Mouse (Mus musculus) C2C12 (cell line): ENCODE measurements at regions not wholly inside any gene's neighbourhood (a gene's known extent, or its start where the extent isn't known, plus 50 kb on each side); places are given as distances from the start of the nearest gene placed in this dataset.

Experiments
- CEBPB ChIP-seq: IDR thresholded peaks from one replicate; pipeline ENCODE4 v1.6.1; 2011; ENCODE audit warnings: low read depth, mild to moderate bottlenecking, control low read depth, moderate library complexity
- CTCF ChIP-seq: IDR thresholded peaks from one replicate; pipeline ENCODE4 v1.5.1; 2011; ENCODE audit not compliant: control insufficient read depth, insufficient read depth, insufficient read length
- FOSL1 ChIP-seq: IDR thresholded peaks from one replicate; pipeline ENCODE4 v1.8.0; 2011; ENCODE audit warnings: mild to moderate bottlenecking, low read length; ENCODE audit not compliant: poor library complexity, insufficient read depth, severe bottlenecking
- MYOD1 ChIP-seq: IDR thresholded peaks from one replicate; pipeline ENCODE4 v1.6.1; 2011; ENCODE audit warnings: low read depth; ENCODE audit not compliant: control insufficient read depth, insufficient read length
- MYOG ChIP-seq: IDR thresholded peaks from one replicate; pipeline ENCODE4 v1.6.1; 2011; ENCODE audit not compliant: control insufficient read depth, insufficient read length; ENCODE audit errors: extremely low read depth
- USF1 ChIP-seq: IDR thresholded peaks from one replicate; pipeline ENCODE4 v1.6.1; 2011; ENCODE audit warnings: low read depth, mild to moderate bottlenecking, control low read depth, moderate library complexity

- TF ChIP-seq CTCF (no peak), MYOG (no peak), USF1 (no peak), CEBPB (no peak), MYOD1 (no peak), FOSL1 (no peak)
Measured at GRCm38 (mm10) chr8:50120041-50120440, 1276.3 kb upstream of the Tenm3 start.
